Mouse (Mus musculus): ENCODE data around the gene Dnajc4.

GRCm38 (mm10) chr19:7013984-7014383, 21.6 kb upstream of the Dnajc4 start:
- TF ChIP-seq GATA1 (IDR thresholded peaks at IDR 0.05; ENCODE audit: low read length) (no peak), TAL1 (IDR thresholded peaks at IDR 0.05; ENCODE audit: low read length) (no peak)
